Mouse (Mus musculus) lung, postnatal 4 days (tissue): Measurements from ENCODE around the gene Larp4b.

ENCODE experiments used
- DNase-seq, 2 experiments: peaks; one replicate each; pipeline ENCODE4 v3.0.0; 2021

Larp4b gene

GRCm38 (mm10) chr13:9125193-9125592, 31.5 kb downstream of the Larp4b start:
- no peak for DNase-seq

- DNase-seq: no peak
Measured at GRCm38 (mm10) chr13:9127715-9128114, 34.0 kb downstream of the Larp4b start.

GRCm38 (mm10) chr13:9128707-9129314, 35.1 kb downstream of the Larp4b start:
- DNase-seq: no peak

- DNase-seq: no peak
Measured at GRCm38 (mm10) chr13:9134421-9134820, 40.7 kb downstream of the Larp4b start.

- no peak for DNase-seq
Measured at GRCm38 (mm10) chr13:9136088-9136487, 42.4 kb downstream of the Larp4b start.

GRCm38 (mm10) chr13:9136733-9137132, 43.1 kb downstream of the Larp4b start:
- DNase-seq: no peak

GRCm38 (mm10) chr13:9139466-9139991, 45.8 kb downstream of the Larp4b start:
- no peak for DNase-seq

- no peak for DNase-seq
Measured at GRCm38 (mm10) chr13:9140204-9140603, 46.5 kb downstream of the Larp4b start.

GRCm38 (mm10) chr13:9142371-9142770, 48.7 kb downstream of the Larp4b start:
- DNase-seq: no peak

- DNase-seq: no peak
Measured at GRCm38 (mm10) chr13:9148830-9149229, 55.1 kb downstream of the Larp4b start.

- DNase-seq: no peak
Measured at GRCm38 (mm10) chr13:9149473-9150217, 56.0 kb downstream of the Larp4b start.

- no peak for DNase-seq
Measured at GRCm38 (mm10) chr13:9151100-9151499, 57.4 kb downstream of the Larp4b start.

- DNase-seq: no peak
Measured at GRCm38 (mm10) chr13:9151619-9152018, 57.9 kb downstream of the Larp4b start.

GRCm38 (mm10) chr13:9152267-9152666, 58.6 kb downstream of the Larp4b start:
- no peak for DNase-seq

GRCm38 (mm10) chr13:9153803-9154202, 60.1 kb downstream of the Larp4b start:
- DNase-seq: no peak

GRCm38 (mm10) chr13:9159282-9159681, 65.6 kb downstream of the Larp4b start:
- no peak for DNase-seq

- no peak for DNase-seq
Measured at GRCm38 (mm10) chr13:9162888-9163287, 69.2 kb downstream of the Larp4b start.

- DNase-seq: no peak
Measured at GRCm38 (mm10) chr13:9167842-9168241, 74.2 kb downstream of the Larp4b start.

GRCm38 (mm10) chr13:9169616-9170015, 75.9 kb downstream of the Larp4b start:
- no peak for DNase-seq

GRCm38 (mm10) chr13:9170726-9171125, 77.0 kb downstream of the Larp4b start:
- no peak for DNase-seq

- no peak for DNase-seq
Measured at GRCm38 (mm10) chr13:9173414-9173813, 79.7 kb downstream of the Larp4b start.

GRCm38 (mm10) chr13:9175171-9175570, 81.5 kb downstream of the Larp4b start:
- no peak for DNase-seq

- DNase-seq: no peak
Measured at GRCm38 (mm10) chr13:9178270-9178669, 84.6 kb downstream of the Larp4b start.

- DNase-seq: no peak
Measured at GRCm38 (mm10) chr13:9178718-9179117, 85.0 kb downstream of the Larp4b start.
